7 mouse cellular contexts compared by ENCODE assay signal in the genomic region with DNA sequence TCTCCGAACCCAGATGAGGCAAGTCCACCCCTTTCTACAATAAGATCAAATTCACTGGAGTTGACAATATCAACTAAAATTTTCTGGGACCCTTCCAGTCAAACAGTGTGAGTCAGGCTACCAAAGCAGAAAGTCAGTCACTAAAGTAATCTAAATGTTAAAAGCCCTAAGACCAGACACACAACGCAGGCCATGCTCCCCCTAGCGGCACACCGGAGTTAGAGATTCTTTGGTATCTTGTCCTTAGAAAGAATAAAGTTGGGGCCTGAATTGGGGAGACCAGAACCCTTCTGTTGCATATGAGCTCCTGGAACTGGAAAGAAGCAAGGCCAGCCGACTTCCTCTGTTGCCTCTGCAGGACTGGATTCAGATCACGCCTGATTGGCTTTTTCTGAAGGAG.
DNase-seq lines count a peak whose midpoint lies in the region; ATAC-seq and TF ChIP-seq lines count a peak whose summit lies in the region.

No protein-coding gene starts in this region.

- H3K4me1 ChIP-seq in testis, adult 2 months (ENCODE audit: control insufficient read depth, insufficient read depth, low read length): peaks cover 12% of the 10 kb centered on the region

- no peak overlapping the region for H3K27ac ChIP-seq in testis, adult 2 months (ENCODE audit: control insufficient read depth, insufficient read depth, low read depth, low read length)

- TF ChIP-seq CTCF in testis, adult 2 months (IDR thresholded peaks at IDR 0.05; ENCODE audit: control insufficient read depth, insufficient read depth, insufficient replicate concordance, low read depth, low read length): peak; percentile 39; the same call in 1 of the 2 replicates

- no peak for TF ChIP-seq POLR2A in testis, adult 2 months (IDR thresholded peaks at IDR 0.05; ENCODE audit: control insufficient read depth, low read depth, low read length)

- H3K36me3 ChIP-seq in testis, adult 2 months (ENCODE audit: control insufficient read depth, insufficient read depth, low read length): no peaks in the 10 kb centered on the region

- no peak for DNase-seq in testis, postnatal 14 days (ENCODE audit: low spot score)
- DNase-seq in adrenal gland, postnatal 36 days: peak; percentile 84 to 89
- DNase-seq in kidney, postnatal 10 days: peak; percentile 89
- DNase-seq in lung, postnatal 36 days: peak; percentile 86
- peak; percentile 25 to 66 for DNase-seq in spleen, adult 18-20 months

- H3K27me3 ChIP-seq in testis, adult 2 months (ENCODE audit: control insufficient read depth, insufficient read depth, low read length): no peaks in the 10 kb centered on the region

- H3K4me3 ChIP-seq in testis, adult 2 months (ENCODE audit: control insufficient read depth, low read depth, low read length): no peak overlapping the region

- ATAC-seq in frontal cortex, adult (ENCODE audit: low TSS enrichment): peak; percentile 45; the same call in 1 of the 2 replicates
